Comparison of ENCODE assay signal across 9 mouse cellular contexts in the genomic region with DNA sequence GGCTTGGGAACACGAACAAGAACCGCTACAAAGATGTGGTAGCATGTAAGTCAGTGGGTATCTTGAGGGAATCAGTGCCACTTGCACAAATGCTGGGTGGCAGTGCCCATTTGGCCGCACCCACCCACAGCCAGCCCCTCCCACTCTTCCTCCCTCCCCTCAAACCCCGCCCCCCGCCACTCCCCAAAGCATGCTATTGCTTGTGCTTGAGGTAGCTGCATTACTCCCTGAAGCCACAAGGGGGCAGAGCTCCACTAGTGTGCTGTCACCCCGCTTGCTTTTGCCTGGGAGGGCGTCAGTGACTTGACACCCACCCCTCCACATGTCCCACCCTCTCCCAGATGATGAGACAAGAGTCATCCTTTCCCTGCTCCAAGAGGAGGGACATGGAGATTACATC. TPM values are rescaled to one million over a fixed set of nuclear protein-coding genes. Genes with fewer than 3 reads are reported as not detected.
DNase-seq lines count a peak whose midpoint lies in the region; ATAC-seq and TF ChIP-seq lines count a peak whose summit lies in the region.
"Had no signal": no experiment of that assay in that cellular context is flagged by ENCODE, and none has a peak within 500 bp of the region (broad histone marks: within the 10 kb centered on the region; RNA-seq: fewer than 3 reads in every experiment).

No protein-coding gene starts in this region.

- dilution Hi-C loops in CH12.LX (cut with MboI; ENCODE audit: extremely low pct_ligation_motif_present, extremely low pct_unique_long_range_greater_than_20kb, low sequenced_read_pairs): no loop called here

- TF ChIP-seq EP300 in CH12.LX (IDR thresholded peaks at IDR 0.05; ENCODE audit: low read length): no peak

- 0 out of 2 replicates have a peak, but pooled peaks have one; percentile 12 for ATAC-seq in hindbrain, embryonic 11.5 days (ENCODE audit: low FRiP score)
- no peak for ATAC-seq in hindbrain, embryonic 16.5 days
- peak; percentile 13 for ATAC-seq in megakaryocyte-erythroid progenitor cell, adult 5-6 weeks (replicated peaks; ENCODE audit: low FRiP score, low TSS enrichment, poor library complexity, severe bottlenecking)

- 20% methylated on average over 6 of the region's 7 CpGs for WGBS in hindbrain, embryonic 11.5 days
- 24% methylated on average over 6 of the region's 7 CpGs for WGBS in hindbrain, embryonic 16.5 days

- H3K4me3 ChIP-seq in hindbrain, embryonic 11.5 days (ENCODE audit: low read depth, low read length): no peak overlapping the region
- no peak overlapping the region for H3K4me3 ChIP-seq in hindbrain, embryonic 16.5 days (ENCODE audit: low read length)
- no peak overlapping the region for H3K4me3 ChIP-seq in CH12.LX (replicated peaks in 1 of 3; ENCODE audit: low read depth in 2 of 3, low read length in 2 of 3, poor library complexity in 1 of 3)
- H3K4me3 ChIP-seq: liver, embryonic 15.5 days had no signal

- TF ChIP-seq RAD21 in CH12.LX (IDR thresholded peaks at IDR 0.05; ENCODE audit: low read depth, low read length): peak; percentile 61

- no peak for TF ChIP-seq POLR2A in CH12.LX (IDR thresholded peaks at IDR 0.05; ENCODE audit: low read depth, low read length)

- no peak overlapping the region for H3K9ac ChIP-seq in hindbrain, embryonic 11.5 days (ENCODE audit: low read depth, low read length)
- H3K9ac ChIP-seq in hindbrain, embryonic 16.5 days (ENCODE audit: low read depth, low read length): no peak overlapping the region
- no peak overlapping the region for H3K9ac ChIP-seq in CH12.LX (ENCODE audit: insufficient read depth, low read depth)
- H3K9ac ChIP-seq: liver, embryonic 15.5 days had no signal

- no peaks in the 10 kb centered on the region for H3K79me2 ChIP-seq in CH12.LX (replicated peaks; ENCODE audit: control insufficient read depth, extremely low read depth, insufficient read depth, poor library complexity, severe bottlenecking)

- H3K9me3 ChIP-seq in hindbrain, embryonic 11.5 days (ENCODE audit: control insufficient read depth, low read length): no peaks in the 10 kb centered on the region
- H3K9me3 ChIP-seq in hindbrain, embryonic 16.5 days (ENCODE audit: control insufficient read depth, low read length): no peaks in the 10 kb centered on the region
- H3K9me3 ChIP-seq in CH12.LX (replicated peaks; ENCODE audit: low read length): no peaks in the 10 kb centered on the region
- H3K9me3 ChIP-seq: liver, embryonic 15.5 days had no signal

- H3K27ac ChIP-seq in hindbrain, embryonic 11.5 days (ENCODE audit: low read depth, low read length): no peak overlapping the region
- H3K27ac ChIP-seq in hindbrain, embryonic 16.5 days (ENCODE audit: low read depth, low read length): no peak overlapping the region
- no peak overlapping the region for H3K27ac ChIP-seq in CH12.LX (ENCODE audit: insufficient read depth, low read depth)
- H3K27ac ChIP-seq: liver, embryonic 15.5 days had no signal

- in situ Hi-C loops in CH12.LX (cut with MboI; ENCODE audit: low pct_ligation_motif_present, low pct_unique_long_range_greater_than_20kb, low sequenced_read_pairs): no loop called here

- no peak overlapping the region for H3K4me2 ChIP-seq in hindbrain, embryonic 11.5 days (replicated peaks; ENCODE audit: low read depth, low read length)
- H3K4me2 ChIP-seq in hindbrain, embryonic 16.5 days (ENCODE audit: low read length): no peak overlapping the region
- H3K4me2 ChIP-seq in CH12.LX (ENCODE audit: insufficient read depth, low read depth, poor library complexity, severe bottlenecking): no peak overlapping the region
- H3K4me2 ChIP-seq: liver, embryonic 15.5 days had no signal

- no peaks in the 10 kb centered on the region; the same call in 1 of the 2 replicates for H3K4me1 ChIP-seq in hindbrain, embryonic 11.5 days (replicated peaks; ENCODE audit: control insufficient read depth, insufficient read depth, low read length)
- peaks cover 7% of the 10 kb centered on the region for H3K4me1 ChIP-seq in hindbrain, embryonic 16.5 days (ENCODE audit: control insufficient read depth, insufficient read depth, low read depth, low read length)
- peaks cover 21 to 58% of the 10 kb centered on the region in 2 experiments for H3K4me1 ChIP-seq in CH12.LX (ENCODE audit: control insufficient read depth in 1 of 2, insufficient read depth in 2 of 2)

- peak; percentile 70 for DNase-seq in hindbrain, embryonic 11.5 days (ENCODE audit: low spot score)
- DNase-seq in CH12.LX (ENCODE audit: extremely low read depth): peak; percentile 86
- DNase-seq in c-Kit-positive CD71-positive TER-119-positive erythroid progenitor cells, embryonic 14.5 days (ENCODE audit: low spot score): peak; percentile 70
- DNase-seq in gastrocnemius, postnatal 25 days: peak; percentile 51
- DNase-seq in layer of hippocampus, adult 9-11 months: peak; percentile 60
- peak; percentile 92 for DNase-seq in splenic B cell, adult 2 months (ENCODE audit: low read depth, low spot score)

- peaks cover 23% of the 10 kb centered on the region for H3K27me3 ChIP-seq in hindbrain, embryonic 11.5 days (ENCODE audit: control insufficient read depth, insufficient read depth, low read length)
- peaks cover 16% of the 10 kb centered on the region for H3K27me3 ChIP-seq in hindbrain, embryonic 16.5 days (replicated peaks; ENCODE audit: control insufficient read depth, insufficient read depth, low read length)
- peaks cover 14% of the 10 kb centered on the region for H3K27me3 ChIP-seq in CH12.LX (replicated peaks)
- no peaks in the 10 kb centered on the region for H3K27me3 ChIP-seq in splenic B cell, adult 2 months (ENCODE audit: control insufficient read depth, insufficient read depth, low read length, poor library complexity, severe bottlenecking)

- no peaks in the 10 kb centered on the region for H3K36me3 ChIP-seq in hindbrain, embryonic 11.5 days (ENCODE audit: control insufficient read depth, insufficient read depth, low read length)
- H3K36me3 ChIP-seq in hindbrain, embryonic 16.5 days (ENCODE audit: control insufficient read depth, insufficient read depth, low read length): no peaks in the 10 kb centered on the region
- H3K36me3 ChIP-seq in CH12.LX (replicated peaks in 1 of 2; ENCODE audit: control insufficient read depth in 1 of 2, insufficient read depth in 1 of 2, low read length in 1 of 2): no peaks in the 10 kb centered on the region
- H3K36me3 ChIP-seq in splenic B cell, adult 2 months (ENCODE audit: control insufficient read depth, insufficient read depth, low read length, poor library complexity, severe bottlenecking): no peaks in the 10 kb centered on the region
- H3K36me3 ChIP-seq: liver, embryonic 15.5 days had no signal

- TF ChIP-seq CTCF in CH12.LX (conservative IDR thresholded peaks at IDR 0.05 in 1 of 2, IDR thresholded peaks at IDR 0.05 in 1 of 2; ENCODE audit: low read depth in 2 of 2, low read length in 2 of 2): peak in 1 of 2 experiments; percentile 78; a peak in 3 of 4 replicates

TF ChIP-seq in CH12.LX, 34 proteins besides CTCF, POLR2A, EP300 and RAD21 (continues in another document):
- TF ChIP-seq CHD1 (IDR thresholded peaks at IDR 0.05; ENCODE audit: low read depth, low read length): no peak
- no peak; the same call in 1 of the 2 replicates for TF ChIP-seq HCFC1 (IDR thresholded peaks at IDR 0.05; ENCODE audit: low read depth, low read length)
- no peak for TF ChIP-seq RCOR1 (conservative IDR thresholded peaks at IDR 0.05; ENCODE audit: low read depth, low read length)
- peak; percentile 69 for TF ChIP-seq MAZ (IDR thresholded peaks at IDR 0.05; ENCODE audit: low read depth, low read length)
- TF ChIP-seq ZNF384 (IDR thresholded peaks at IDR 0.05; ENCODE audit: low read depth, low read length): no peak; the same call in 1 of the 2 replicates
- no peak for TF ChIP-seq ZKSCAN1 (IDR thresholded peaks at IDR 0.05; ENCODE audit: borderline replicate concordance, low read depth, low read length)

RNA-seq across cellular contexts. Expression of a gene that starts 3.2 kb away (rescaled TPM):
- polyA plus RNA-seq in hindbrain, embryonic 11.5 days (2014; fragmentation: Nextera tagmentation; extraction: Ambion mirVana): 7.6 and 9.6 TPM in 2 replicates
- 4.4 and 4.9 TPM in 2 replicates for polyA plus RNA-seq in hindbrain, embryonic 16.5 days (2015; fragmentation: Nextera tagmentation; extraction: Ambion mirVana)
- 172 and 205 TPM in 2 replicates for total RNA-seq in CH12.LX (2012; rRNA removed)
- total RNA-seq in CH12.LX (2014; rRNA removed): 133 and 155 TPM in 2 replicates
- polyA plus RNA-seq in CH12.LX (2012; ENCODE audit: insufficient read length, low read depth): 84.9 and 93.4 TPM in 2 replicates
- total RNA-seq in gastrocnemius, postnatal 25 days (2021): 1 to 10 TPM; 2.1 to 2.3 TPM
- 12.5 and 40.1 TPM in 2 replicates for total RNA-seq in megakaryocyte-erythroid progenitor cell, adult 5-6 weeks (2014; fragmentation: Nextera tagmentation)
- 27.3 and 67.9 TPM in 2 replicates for total RNA-seq in megakaryocyte-erythroid progenitor cell, adult 5-6 weeks (2017)

RNA-seq across cellular contexts. Expression of a gene that starts 23.1 kb away (rescaled TPM):
- 87.7 and 94.5 TPM in 2 replicates for polyA plus RNA-seq in hindbrain, embryonic 11.5 days (2014; fragmentation: Nextera tagmentation; extraction: Ambion mirVana)
- polyA plus RNA-seq in hindbrain, embryonic 16.5 days (2015; fragmentation: Nextera tagmentation; extraction: Ambion mirVana): 50.1 and 54.4 TPM in 2 replicates
- total RNA-seq in CH12.LX (2012; rRNA removed) (107 and 136 TPM in 2 replicates), CH12.LX (2014; rRNA removed) (91.0 and 105 TPM in 2 replicates)
- polyA plus RNA-seq in CH12.LX (2012; ENCODE audit: insufficient read length, low read depth): 197 and 199 TPM in 2 replicates
- 10 to 100 TPM; 12.6 to 14.4 TPM for total RNA-seq in gastrocnemius, postnatal 25 days (2021)
- 55.7 and 74.9 TPM in 2 replicates for total RNA-seq in megakaryocyte-erythroid progenitor cell, adult 5-6 weeks (2014; fragmentation: Nextera tagmentation)
- total RNA-seq in megakaryocyte-erythroid progenitor cell, adult 5-6 weeks (2017): 27.2 and 31.5 TPM in 2 replicates

RNA-seq across cellular contexts. Expression of a gene that starts 23.3 kb away (rescaled TPM):
- polyA plus RNA-seq in hindbrain, embryonic 11.5 days (2014; fragmentation: Nextera tagmentation; extraction: Ambion mirVana): 68.5 and 69.2 TPM in 2 replicates
- polyA plus RNA-seq in hindbrain, embryonic 16.5 days (2015; fragmentation: Nextera tagmentation; extraction: Ambion mirVana): 64.8 and 68.6 TPM in 2 replicates
- total RNA-seq in CH12.LX (2012; rRNA removed): 63.3 and 66.5 TPM in 2 replicates
- total RNA-seq in CH12.LX (2014; rRNA removed): 98.8 and 105 TPM in 2 replicates
- polyA plus RNA-seq in CH12.LX (2012; ENCODE audit: insufficient read length, low read depth): 95.8 and 96.3 TPM in 2 replicates
- total RNA-seq in gastrocnemius, postnatal 25 days (2021): 10 to 100 TPM; 10.2 to 10.8 TPM
- total RNA-seq in megakaryocyte-erythroid progenitor cell, adult 5-6 weeks (2014; fragmentation: Nextera tagmentation): 35.9 and 38.8 TPM in 2 replicates
- total RNA-seq in megakaryocyte-erythroid progenitor cell, adult 5-6 weeks (2017): 42.1 and 45.4 TPM in 2 replicates

RNA-seq across cellular contexts. Expression of a gene that starts 35.4 kb away (rescaled TPM):
- not detected in 2 replicates for polyA plus RNA-seq in hindbrain, embryonic 11.5 days (2014; fragmentation: Nextera tagmentation; extraction: Ambion mirVana)
- not detected in 2 replicates for polyA plus RNA-seq in hindbrain, embryonic 16.5 days (2015; fragmentation: Nextera tagmentation; extraction: Ambion mirVana)
- total RNA-seq in CH12.LX (2012; rRNA removed) (not detected in 2 replicates), CH12.LX (2014; rRNA removed) (not detected in 2 replicates)
- polyA plus RNA-seq in CH12.LX (2012; ENCODE audit: insufficient read length, low read depth): 0.19 TPM in 1 of 2 replicates, not detected in the other
- not detected for total RNA-seq in gastrocnemius, postnatal 25 days (2021)
- total RNA-seq in megakaryocyte-erythroid progenitor cell, adult 5-6 weeks (2014; fragmentation: Nextera tagmentation): not detected in 2 replicates
- total RNA-seq in megakaryocyte-erythroid progenitor cell, adult 5-6 weeks (2017): 1.2 TPM in 1 of 2 replicates, not detected in the other
- polyA plus RNA-seq: liver, embryonic 15.5 days had no signal

Comparison
In these comparisons a context has a peak if more than half of its experiments do, and no peak if none do; other contexts are left out.
1. RNA of a gene that starts 3.2 kb away (total RNA-seq): 133 to 205 TPM in CH12.LX and 12.5 to 67.9 TPM in megakaryocyte-erythroid progenitor cell, adult 5-6 weeks; 2.1 to 2.3 TPM in gastrocnemius, postnatal 25 days; every median in the first group is over 4 times any median in the second.
2. Peak in every context shown above with its lines, with median percentiles within 50 percentile points of each other: DNase-seq.